Mouse (Mus musculus): ENCODE measurements around the gene Tysnd1. TPM values are rescaled to one million over a fixed set of nuclear protein-coding genes. Genes with fewer than 3 reads are reported as not detected.

Tysnd1 gene
- polyA plus RNA-seq, 1 experiment: 15.6 TPM

- no peak overlapping the region for H3K27ac ChIP-seq (ENCODE audit: insufficient read depth, low read depth, low read length)
- no peak overlapping the region for H3K4me3 ChIP-seq (ENCODE audit: insufficient read depth, low read length)
- H3K4me1 ChIP-seq (ENCODE audit: control insufficient read depth, insufficient read depth, low read length): peaks cover 16% of the 10 kb centered on the region
- no peak for TF ChIP-seq POLR2A (IDR thresholded peaks at IDR 0.05; ENCODE audit: borderline replicate concordance, low read depth, low read length)
- no peak for TF ChIP-seq CTCF (IDR thresholded peaks at IDR 0.05; ENCODE audit: low read depth, low read length)
Observed at GRCm38 (mm10) chr10:61657985-61658384, 37.3 kb upstream of the Tysnd1 start.

- Histone ChIP-seq H3K4me3 (ENCODE audit: insufficient read depth, low read length) (no peak overlapping the region), H3K4me1 (ENCODE audit: control insufficient read depth, insufficient read depth, low read length) (peaks cover 17% of the 10 kb centered on the region), H3K27ac (ENCODE audit: insufficient read depth, low read depth, low read length) (peak overlapping the region; percentile 26; the same call in 1 of the 2 replicates)
- TF ChIP-seq CTCF (IDR thresholded peaks at IDR 0.05; ENCODE audit: low read depth, low read length): no peak
- TF ChIP-seq POLR2A (IDR thresholded peaks at IDR 0.05; ENCODE audit: borderline replicate concordance, low read depth, low read length): no peak
Observed at GRCm38 (mm10) chr10:61661887-61662286, 33.4 kb upstream of the Tysnd1 start.

- no peak overlapping the region for H3K4me3 ChIP-seq (ENCODE audit: insufficient read depth, low read length)
- H3K4me1 ChIP-seq (ENCODE audit: control insufficient read depth, insufficient read depth, low read length): peaks cover 17% of the 10 kb centered on the region
- TF ChIP-seq POLR2A (IDR thresholded peaks at IDR 0.05; ENCODE audit: borderline replicate concordance, low read depth, low read length): no peak
- TF ChIP-seq CTCF (IDR thresholded peaks at IDR 0.05; ENCODE audit: low read depth, low read length): no peak
- H3K27ac ChIP-seq (ENCODE audit: insufficient read depth, low read depth, low read length): no peak overlapping the region
Observed at GRCm38 (mm10) chr10:61662391-61662988, 32.8 kb upstream of the Tysnd1 start.

- TF ChIP-seq POLR2A (IDR thresholded peaks at IDR 0.05; ENCODE audit: borderline replicate concordance, low read depth, low read length) (no peak), CTCF (IDR thresholded peaks at IDR 0.05; ENCODE audit: low read depth, low read length) (no peak)
- Histone ChIP-seq H3K27ac (ENCODE audit: insufficient read depth, low read depth, low read length) (no peak overlapping the region), H3K4me1 (ENCODE audit: control insufficient read depth, insufficient read depth, low read length) (peaks cover 19% of the 10 kb centered on the region), H3K4me3 (ENCODE audit: insufficient read depth, low read length) (no peak overlapping the region)
Observed at GRCm38 (mm10) chr10:61665111-61665510, 30.2 kb upstream of the Tysnd1 start.

- TF ChIP-seq CTCF (IDR thresholded peaks at IDR 0.05; ENCODE audit: low read depth, low read length): no peak
- H3K4me3 ChIP-seq (ENCODE audit: insufficient read depth, low read length): no peak overlapping the region
- H3K27ac ChIP-seq (ENCODE audit: insufficient read depth, low read depth, low read length): no peak overlapping the region
Observed at GRCm38 (mm10) chr10:61665651-61666050, 29.7 kb upstream of the Tysnd1 start.

GRCm38 (mm10) chr10:61669289-61669688 is 26.0 kb upstream of the Tysnd1 start:
- Histone ChIP-seq H3K27ac (ENCODE audit: insufficient read depth, low read depth, low read length) (no peak overlapping the region), H3K4me3 (ENCODE audit: insufficient read depth, low read length) (no peak overlapping the region), H3K4me1 (ENCODE audit: control insufficient read depth, insufficient read depth, low read length) (peaks cover 2% of the 10 kb centered on the region; the same call in 1 of the 2 replicates)
- TF ChIP-seq POLR2A (IDR thresholded peaks at IDR 0.05; ENCODE audit: borderline replicate concordance, low read depth, low read length): no peak
- TF ChIP-seq CTCF (IDR thresholded peaks at IDR 0.05; ENCODE audit: low read depth, low read length): no peak

More at GRCm38 (mm10) chr10:61665651-61666050, 29.7 kb upstream of the Tysnd1 start:
- peaks cover 19% of the 10 kb centered on the region for H3K4me1 ChIP-seq (ENCODE audit: control insufficient read depth, insufficient read depth, low read length)

GRCm38 (mm10) chr10:61669896-61670295 is 25.4 kb upstream of the Tysnd1 start:
- H3K27ac ChIP-seq (ENCODE audit: insufficient read depth, low read depth, low read length): no peak overlapping the region
- TF ChIP-seq CTCF (IDR thresholded peaks at IDR 0.05; ENCODE audit: low read depth, low read length) (no peak), POLR2A (IDR thresholded peaks at IDR 0.05; ENCODE audit: borderline replicate concordance, low read depth, low read length) (no peak)
- no peak overlapping the region for H3K4me3 ChIP-seq (ENCODE audit: insufficient read depth, low read length)
- H3K4me1 ChIP-seq (ENCODE audit: control insufficient read depth, insufficient read depth, low read length): peaks cover 2% of the 10 kb centered on the region; the same call in 1 of the 2 replicates

- Histone ChIP-seq H3K4me1 (ENCODE audit: control insufficient read depth, insufficient read depth, low read length) (peaks cover 2% of the 10 kb centered on the region; the same call in 1 of the 2 replicates), H3K4me3 (ENCODE audit: insufficient read depth, low read length) (no peak overlapping the region), H3K27ac (ENCODE audit: insufficient read depth, low read depth, low read length) (no peak overlapping the region)
- TF ChIP-seq CTCF (IDR thresholded peaks at IDR 0.05; ENCODE audit: low read depth, low read length): no peak
- no peak for TF ChIP-seq POLR2A (IDR thresholded peaks at IDR 0.05; ENCODE audit: borderline replicate concordance, low read depth, low read length)
Observed at GRCm38 (mm10) chr10:61670758-61671157, 24.6 kb upstream of the Tysnd1 start.

- H3K4me3 ChIP-seq (ENCODE audit: insufficient read depth, low read length): no peak overlapping the region
- no peak overlapping the region for H3K27ac ChIP-seq (ENCODE audit: insufficient read depth, low read depth, low read length)
- TF ChIP-seq CTCF (IDR thresholded peaks at IDR 0.05; ENCODE audit: low read depth, low read length) (no peak), POLR2A (IDR thresholded peaks at IDR 0.05; ENCODE audit: borderline replicate concordance, low read depth, low read length) (no peak)
- no peaks in the 10 kb centered on the region for H3K4me1 ChIP-seq (ENCODE audit: control insufficient read depth, insufficient read depth, low read length)
Observed at GRCm38 (mm10) chr10:61675935-61676334, 19.4 kb upstream of the Tysnd1 start.

GRCm38 (mm10) chr10:61679545-61679944 is 15.8 kb upstream of the Tysnd1 start:
- Histone ChIP-seq H3K27ac (ENCODE audit: insufficient read depth, low read depth, low read length) (0 out of 2 replicates have a peak overlapping the region, but pooled peaks have one; percentile 25), H3K4me1 (ENCODE audit: control insufficient read depth, insufficient read depth, low read length) (peaks cover 14% of the 10 kb centered on the region), H3K4me3 (ENCODE audit: insufficient read depth, low read length) (peak overlapping the region; percentile 64)
- TF ChIP-seq CTCF (IDR thresholded peaks at IDR 0.05; ENCODE audit: low read depth, low read length) (no peak), POLR2A (IDR thresholded peaks at IDR 0.05; ENCODE audit: borderline replicate concordance, low read depth, low read length) (no peak)

Data from bone marrow macrophage, adult 2 months (primary cell).